Mouse (Mus musculus) cerebellum, adult 18-20 months (tissue): ENCODE results near the gene Sema3a.
A peak's percentile ranks its signal among the peaks of the same experiment; 100 is the strongest.

Experiments
- DNase-seq, 2 experiments: peaks; one replicate each; pipeline ENCODE4 v3.0.0; 2021

Gene Sema3a

DNA sequence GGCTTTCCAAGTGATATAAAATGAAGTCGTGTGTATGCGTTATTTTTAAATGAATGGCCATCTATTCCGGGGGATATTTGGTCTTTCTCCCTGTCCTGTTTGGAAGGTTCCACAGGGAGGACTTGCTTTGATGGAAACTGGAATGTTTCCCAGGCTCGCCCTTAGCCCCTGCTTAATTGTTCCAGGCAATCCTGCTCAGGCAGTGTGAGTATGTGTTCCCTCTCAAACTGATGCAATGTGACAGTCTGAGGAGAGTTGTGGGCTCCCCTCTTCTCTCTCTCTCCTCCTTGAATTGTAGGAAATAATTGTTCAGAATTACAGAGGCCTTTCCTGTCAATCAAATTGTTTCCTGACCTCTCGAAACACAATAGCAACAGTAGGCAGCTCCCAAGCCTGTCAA lies 202.1 kb downstream of the Sema3a start:
- DNase-seq, result no peak

DNA sequence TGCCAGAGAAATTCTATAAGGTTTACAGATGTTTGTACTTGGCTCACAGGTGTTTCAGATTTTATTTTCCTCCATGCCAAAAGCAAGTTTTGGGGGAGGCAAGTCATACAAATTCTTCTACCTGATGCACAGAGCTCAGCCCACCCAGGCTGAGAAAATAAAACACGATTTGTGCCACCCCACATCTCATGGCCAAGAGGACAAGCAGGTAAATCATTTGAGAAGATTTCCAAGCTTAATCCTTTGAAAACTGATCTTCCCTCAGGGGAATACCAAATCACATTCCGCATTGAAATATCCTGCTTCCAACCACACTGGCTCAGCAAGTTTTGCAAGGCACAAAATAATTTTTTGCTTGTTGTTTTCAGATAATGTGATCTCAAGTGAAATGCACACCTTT lies 206.2 kb downstream of the Sema3a start:
- DNase-seq, result no peak

DNA sequence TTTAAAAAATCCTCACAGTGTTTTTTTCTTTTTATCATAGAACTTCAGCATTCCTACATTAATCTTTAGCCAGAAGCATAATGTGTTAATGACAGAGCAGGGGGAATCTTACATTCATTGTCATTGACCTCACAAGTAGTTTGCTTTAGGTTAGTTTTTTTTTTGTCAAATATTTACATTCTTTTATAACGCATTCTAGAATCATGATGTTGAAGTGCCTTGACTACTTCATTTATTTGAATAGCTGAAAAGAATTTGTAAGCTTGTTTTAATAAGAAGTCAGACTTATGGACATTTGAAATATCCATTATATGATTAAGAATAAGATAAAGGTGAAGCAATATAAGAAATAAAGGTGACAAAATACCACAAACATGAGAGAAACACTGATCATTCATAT lies 212.5 kb downstream of the Sema3a start:
- no peak for DNase-seq

DNA sequence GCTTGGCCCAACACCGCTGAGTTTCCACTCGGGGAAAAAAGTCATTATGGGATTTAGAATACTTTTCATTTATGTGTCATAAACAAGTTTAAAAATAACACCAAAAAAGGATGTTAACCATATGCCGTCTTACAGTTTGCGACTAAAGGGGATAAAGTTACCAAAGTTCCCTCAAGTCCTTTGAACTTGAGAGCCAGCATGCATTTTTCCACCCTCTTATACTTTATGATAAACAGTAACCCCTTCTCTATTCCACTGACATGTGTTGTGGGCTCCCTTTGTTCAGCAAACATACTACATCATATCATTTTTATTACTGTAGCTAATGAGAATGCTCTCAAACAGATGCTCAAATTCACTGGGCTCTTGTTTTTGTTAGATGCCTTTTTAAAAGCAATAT lies 221.9 kb downstream of the Sema3a start:
- DNase-seq, result no peak

GRCm38 (mm10) chr5:13351611-13352010 lies 226.4 kb downstream of the Sema3a start:
- DNase-seq, result no peak

GRCm38 (mm10) chr5:13352995-13353394 lies 227.8 kb downstream of the Sema3a start:
- DNase-seq, result no peak

GRCm38 (mm10) chr5:13353539-13353938 lies 228.3 kb downstream of the Sema3a start:
- no peak for DNase-seq

DNA sequence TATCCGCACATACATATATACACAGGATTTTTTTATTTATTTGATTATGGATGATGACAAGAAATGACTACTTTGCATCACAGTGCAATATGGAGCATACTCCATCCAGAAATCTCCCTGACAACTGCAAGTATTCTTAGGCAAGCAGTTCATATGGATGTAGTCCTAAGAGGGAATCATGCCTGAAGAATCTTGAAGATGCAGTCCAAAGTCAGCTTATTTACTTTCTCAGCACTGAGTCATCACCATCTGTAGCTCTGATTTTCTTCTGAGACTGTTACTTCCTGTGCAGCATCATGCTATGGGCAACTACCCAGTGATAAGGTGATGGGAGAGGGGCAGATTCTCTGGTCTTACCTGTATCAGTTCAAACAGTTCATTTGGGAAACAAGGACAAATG lies 229.7 kb downstream of the Sema3a start:
- no peak for DNase-seq

- no peak for DNase-seq
Measured at GRCm38 (mm10) chr5:13358770-13359169, 233.6 kb downstream of the Sema3a start.

GRCm38 (mm10) chr5:13360711-13361110 lies 235.5 kb downstream of the Sema3a start:
- DNase-seq, result no peak

- DNase-seq, result no peak
Measured at GRCm38 (mm10) chr5:13365108-13365507, 239.9 kb downstream of the Sema3a start.

- no peak for DNase-seq
Measured at GRCm38 (mm10) chr5:13379223-13379622, 254.0 kb downstream of the Sema3a start.

DNA sequence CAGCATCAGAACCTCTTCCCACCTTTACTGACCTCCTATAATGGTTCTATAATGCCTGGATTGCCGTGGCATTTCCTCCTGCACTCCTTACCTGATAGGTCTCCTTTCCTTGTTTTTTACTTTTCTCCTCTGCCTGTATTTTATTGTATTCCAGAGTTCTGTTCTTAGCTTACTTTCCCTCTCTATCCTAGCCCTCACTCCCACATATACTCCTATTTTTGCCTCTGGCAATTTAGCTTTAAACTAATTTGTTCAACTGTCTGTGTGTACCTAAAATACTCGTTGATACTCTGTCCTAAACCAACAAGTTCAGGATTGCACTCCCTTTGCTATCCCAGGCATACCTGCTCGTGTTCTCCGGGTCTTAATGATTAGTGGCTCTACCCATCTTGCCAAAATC lies 258.8 kb downstream of the Sema3a start:
- DNase-seq, result no peak

DNA sequence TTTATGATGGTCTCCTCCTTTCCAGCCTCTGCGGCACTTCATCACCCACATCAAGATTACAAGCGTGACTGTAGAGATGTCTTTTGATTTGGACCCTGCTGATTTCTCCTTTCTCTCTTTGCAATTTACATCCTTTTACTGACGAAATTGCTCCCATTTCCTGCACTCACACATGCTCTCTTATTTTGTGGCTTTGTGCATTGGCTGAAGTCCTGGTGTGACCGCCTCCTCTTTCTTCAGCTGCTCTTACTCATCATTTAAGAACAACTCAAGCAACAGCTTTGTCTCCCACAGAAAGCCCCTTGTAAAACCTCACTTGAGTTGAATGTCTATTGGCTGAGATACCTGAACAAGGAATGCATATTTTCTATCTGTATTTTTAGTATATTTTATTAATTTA lies 259.5 kb downstream of the Sema3a start:
- DNase-seq, result no peak

DNA sequence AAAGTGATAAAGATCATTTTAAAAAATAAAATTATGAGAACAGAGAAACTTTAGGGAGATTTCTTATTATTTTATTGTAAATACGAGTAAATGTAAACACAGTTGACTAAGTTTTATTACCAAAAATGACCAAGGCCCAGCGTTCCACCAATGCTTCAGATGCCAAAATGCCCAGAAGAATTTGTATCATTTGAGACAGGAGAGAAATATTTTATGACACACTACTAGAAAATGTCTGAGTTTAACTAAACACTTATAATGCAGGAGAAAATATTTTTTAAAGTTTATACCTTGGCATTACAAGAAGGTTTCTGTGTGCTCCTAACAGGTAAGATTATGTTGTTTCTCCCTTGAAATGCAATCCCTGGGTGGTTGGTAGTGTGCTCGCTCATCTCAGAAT lies 261.4 kb downstream of the Sema3a start:
- no peak for DNase-seq

- no peak for DNase-seq
Measured at GRCm38 (mm10) chr5:13387679-13388078, 262.5 kb downstream of the Sema3a start.

GRCm38 (mm10) chr5:13389995-13390394 lies 264.8 kb downstream of the Sema3a start:
- DNase-seq, result no peak

GRCm38 (mm10) chr5:13405432-13405831 lies 280.2 kb downstream of the Sema3a start:
- no peak for DNase-seq

- DNase-seq, result no peak
Measured at GRCm38 (mm10) chr5:13406131-13406530, 280.9 kb downstream of the Sema3a start.

DNA sequence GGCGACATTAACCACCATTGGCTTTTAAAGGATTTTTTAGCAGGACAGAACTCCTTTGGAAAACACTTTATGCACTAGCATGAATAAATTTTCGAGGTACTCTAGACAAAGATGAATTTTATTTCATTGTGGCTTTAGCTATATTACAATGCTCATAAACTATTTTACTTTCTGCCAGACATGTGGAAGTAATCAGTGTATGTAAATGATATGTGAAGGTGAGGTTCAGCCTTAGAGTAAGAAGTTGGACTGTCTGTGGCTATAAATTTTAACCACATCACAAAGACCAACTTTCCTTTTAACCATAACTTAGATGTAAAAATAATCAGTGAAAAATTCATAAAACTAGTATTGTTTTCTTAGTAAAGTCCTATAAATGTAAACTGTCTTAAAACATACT lies 286.7 kb downstream of the Sema3a start:
- DNase-seq, result no peak

DNA sequence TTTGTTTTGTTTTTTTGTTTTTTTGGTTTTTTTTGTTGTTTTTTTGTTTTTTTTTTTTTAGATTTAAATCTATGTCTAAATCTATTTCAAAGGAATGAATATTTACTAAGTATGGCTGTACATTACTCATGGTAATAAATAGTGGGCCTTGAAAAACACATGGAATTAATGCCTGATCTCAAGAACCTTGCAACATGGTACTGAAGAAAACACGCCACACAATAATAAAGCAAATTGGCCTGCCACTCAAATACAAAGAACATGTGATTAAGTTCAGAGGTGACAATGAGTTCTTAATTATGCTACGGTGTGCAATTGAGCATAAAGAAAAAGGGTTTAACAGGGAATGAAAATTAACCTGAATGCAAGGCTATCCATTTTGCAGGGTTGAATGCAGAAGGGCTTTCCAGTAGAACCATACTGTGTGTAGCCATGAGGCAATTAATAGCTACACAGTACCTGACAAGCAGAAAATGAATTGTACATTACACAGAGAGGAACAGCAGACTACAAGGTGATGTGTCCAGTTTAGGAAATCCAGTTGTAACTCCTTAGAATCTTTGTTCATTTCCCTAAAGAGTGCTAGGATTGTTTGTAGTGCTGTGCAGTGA lies 288.8 kb downstream of the Sema3a start:
- DNase-seq, result no peak

- DNase-seq, result no peak
Measured at GRCm38 (mm10) chr5:13416960-13417710, 291.9 kb downstream of the Sema3a start.

DNA sequence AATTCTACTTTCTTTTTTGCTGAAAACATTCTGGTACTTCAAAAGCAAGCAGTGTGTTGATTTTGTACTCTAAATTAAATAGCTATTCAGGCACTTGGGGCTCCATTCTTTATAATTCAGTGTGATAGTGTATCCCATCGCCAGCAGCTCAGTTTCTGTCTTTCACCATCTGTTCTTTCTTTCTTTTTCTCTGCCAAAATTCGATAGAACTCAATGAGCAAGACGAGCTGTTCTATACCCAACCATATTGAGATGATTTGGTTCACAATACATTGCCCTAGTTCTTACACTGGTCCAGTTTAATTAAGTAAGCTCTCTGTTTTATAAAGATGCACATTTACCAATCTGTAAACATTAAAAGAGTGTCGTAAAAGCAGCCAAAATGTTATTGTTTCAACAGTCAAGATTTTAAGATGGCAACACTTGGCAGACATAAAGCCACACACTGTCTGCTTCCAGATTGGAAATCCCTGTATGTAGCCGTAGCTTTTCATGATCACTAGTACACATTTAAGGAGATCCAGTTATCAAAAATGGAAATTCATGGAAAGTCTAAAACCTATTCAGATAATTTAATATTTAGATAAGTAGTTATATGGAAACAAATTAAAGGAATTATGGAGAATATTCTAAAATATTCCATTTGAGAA lies 296.2 kb downstream of the Sema3a start:
- peak in 1 of 2 experiments; percentile 5 for DNase-seq

DNA sequence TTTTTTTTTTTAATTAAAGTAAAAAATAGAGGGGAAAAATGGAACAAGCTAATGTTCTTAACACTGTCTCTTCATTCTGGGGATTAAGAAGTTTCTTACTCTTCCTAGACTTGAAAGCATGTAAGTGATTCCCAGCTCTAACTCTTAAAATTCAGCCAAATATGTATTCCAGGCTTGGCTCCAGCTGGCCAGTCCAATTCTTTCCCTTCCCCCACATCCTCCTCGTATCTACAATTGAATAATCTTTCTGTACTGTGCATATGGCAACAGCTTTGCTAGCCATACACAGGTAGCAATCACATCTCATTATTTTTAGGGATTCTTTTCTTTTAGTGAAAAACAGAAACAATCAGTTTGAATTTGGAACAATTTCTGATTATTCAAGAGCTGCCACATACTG lies 303.5 kb downstream of the Sema3a start:
- peak; percentile 7 to 9 for DNase-seq
